Comparison of ENCODE assay signal across 20 mouse cellular contexts in genomic region chr2:83676226-83676870, GRCm38 (mm10). TPM values are rescaled to one million over a fixed set of nuclear protein-coding genes. Genes with fewer than 3 reads are reported as not detected.
DNase-seq lines count a peak whose midpoint lies in the region; ATAC-seq and TF ChIP-seq lines count a peak whose summit lies in the region.
"Had no signal": no experiment of that assay in that cellular context is flagged by ENCODE, and none has a peak within 500 bp of the region (broad histone marks: within the 10 kb centered on the region; RNA-seq: fewer than 3 reads in every experiment).

No protein-coding gene starts in this region.

- peak overlapping the region; percentile 35; the same call in 1 of the 2 replicates for H3K27ac ChIP-seq in gastrocnemius, adult 2 months
- H3K27ac ChIP-seq in layer of hippocampus, adult 2 months = peak overlapping the region; percentile 29; the same call in 1 of the 2 replicates
- H3K27ac ChIP-seq in embryonic facial prominence, embryonic 15.5 days (replicated peaks) = peak overlapping the region; percentile 68
- H3K27ac ChIP-seq: liver, embryonic 12.5 days; macrophage; midbrain, embryonic 12.5 days; neural tube, embryonic 13.5 days had no signal

- DNase-seq in gastrocnemius, adult 2 months = no peak
- DNase-seq in gastrocnemius, adult 18-20 months (ENCODE audit: low spot score) = no peak
- no peak for DNase-seq in layer of hippocampus, adult 2 months (ENCODE audit: low spot score in 2 of 2)
- DNase-seq in layer of hippocampus, postnatal 36 days = no peak
- DNase-seq in NIH3T3 (ENCODE audit: low read depth) = peak; percentile 71
- DNase-seq in thymus, adult 18-20 months = no peak
- no peak for DNase-seq in thymus, postnatal 36 days
- DNase-seq: adrenal gland, postnatal 25 days; cerebellum, adult 2 months; gastrocnemius, postnatal 10 days; heart, postnatal 36 days; kidney, adult 11 months; lung, embryonic 14.5 days; right cerebral cortex, postnatal 4 days; thymus, postnatal 14 days had no signal

- no peak for ATAC-seq in embryonic facial prominence, embryonic 15.5 days (ENCODE audit: insufficient number of reproducible peaks, low FRiP score, low TSS enrichment, low read depth)
- ATAC-seq: liver, embryonic 12.5 days had no signal

- H3K9me3 ChIP-seq in embryonic facial prominence, embryonic 15.5 days (replicated peaks) = no peaks in the 10 kb centered on the region
- H3K9me3 ChIP-seq: liver, embryonic 12.5 days; midbrain, embryonic 12.5 days; neural tube, embryonic 13.5 days had no signal

- no peak overlapping the region for H3K4me2 ChIP-seq in embryonic facial prominence, embryonic 15.5 days (replicated peaks)
- H3K4me2 ChIP-seq: liver, embryonic 12.5 days; lung, embryonic 14.5 days; midbrain, embryonic 12.5 days; neural tube, embryonic 13.5 days had no signal

- intact Hi-C loops in gastrocnemius, adult 2 months (cut with DNase I) = no loop called here

- peaks cover 11% of the 10 kb centered on the region; the same call in 1 of the 2 replicates for H3K4me1 ChIP-seq in embryonic facial prominence, embryonic 15.5 days
- H3K4me1 ChIP-seq: liver, embryonic 12.5 days; midbrain, embryonic 12.5 days had no signal

- H3K9ac ChIP-seq in embryonic facial prominence, embryonic 15.5 days = no peak overlapping the region
- H3K9ac ChIP-seq: liver, embryonic 12.5 days; lung, embryonic 14.5 days; midbrain, embryonic 12.5 days; neural tube, embryonic 13.5 days had no signal

- no peak for TF ChIP-seq CTCF in gastrocnemius, adult 2 months (IDR thresholded peaks at IDR 0.05)
- no peak for TF ChIP-seq CTCF in layer of hippocampus, adult 2 months (conservative IDR thresholded peaks at IDR 0.05)

- no peaks in the 10 kb centered on the region for H3K27me3 ChIP-seq in embryonic facial prominence, embryonic 15.5 days
- H3K27me3 ChIP-seq: liver, embryonic 12.5 days; midbrain, embryonic 12.5 days; neural tube, embryonic 13.5 days had no signal

- no peak overlapping the region for H3K4me3 ChIP-seq in gastrocnemius, adult 2 months
- H3K4me3 ChIP-seq in layer of hippocampus, adult 2 months = no peak overlapping the region
- H3K4me3 ChIP-seq in embryonic facial prominence, embryonic 15.5 days (replicated peaks) = no peak overlapping the region
- H3K4me3 ChIP-seq: liver, embryonic 12.5 days; midbrain, embryonic 12.5 days; neural tube, embryonic 13.5 days had no signal

- WGBS in embryonic facial prominence, embryonic 15.5 days = 71% methylated on average over 4 of the region's 4 CpGs

- H3K36me3 ChIP-seq in embryonic facial prominence, embryonic 15.5 days = peaks cover 7% of the 10 kb centered on the region

RNA-seq across cellular contexts. Expression of gene Zc3h15, which starts 32.1 kb away (rescaled TPM):
- total RNA-seq in gastrocnemius, adult 2 months (2021) = 10 to 100 TPM; 69.0 to 70.8 TPM
- total RNA-seq in gastrocnemius, adult 18-20 months (2021) = 10 to 100 TPM; 65.7 to 73.1 TPM
- 100 to 1,000 TPM; 131 to 134 TPM for total RNA-seq in layer of hippocampus, adult 2 months (2021)
- total RNA-seq in layer of hippocampus, postnatal 36 days (2021) = 100 to 1,000 TPM; 134 to 141 TPM
- 118 and 130 TPM in 2 replicates for polyA plus RNA-seq in embryonic facial prominence, embryonic 15.5 days (2015; fragmentation: Nextera tagmentation; extraction: Ambion mirVana)

RNA-seq across cellular contexts. Expression of gene Itgav, which starts 47.8 kb away (rescaled TPM):
- total RNA-seq in gastrocnemius, adult 2 months (2021) = 10 to 100 TPM; 33.2 to 43.9 TPM
- total RNA-seq in gastrocnemius, adult 18-20 months (2021) = 10 to 100 TPM; 36.8 to 50.6 TPM
- total RNA-seq in layer of hippocampus, adult 2 months (2021) = 10 to 100 TPM; 68.7 to 69.5 TPM
- 10 to 100 TPM; 58.6 to 60.5 TPM for total RNA-seq in layer of hippocampus, postnatal 36 days (2021)
- 68.8 and 74.6 TPM in 2 replicates for polyA plus RNA-seq in embryonic facial prominence, embryonic 15.5 days (2015; fragmentation: Nextera tagmentation; extraction: Ambion mirVana)
